Mouse (Mus musculus) spleen, adult 12 weeks (tissue): ENCODE measurements around the gene T.
A peak's percentile ranks its signal among the peaks of the same experiment; 100 is the strongest.

Experiments used
- DNase-seq: peaks from one replicate; pipeline ENCODE4 v3.0.0; 2022; ENCODE audit warnings: low spot score

Gene T

DNA sequence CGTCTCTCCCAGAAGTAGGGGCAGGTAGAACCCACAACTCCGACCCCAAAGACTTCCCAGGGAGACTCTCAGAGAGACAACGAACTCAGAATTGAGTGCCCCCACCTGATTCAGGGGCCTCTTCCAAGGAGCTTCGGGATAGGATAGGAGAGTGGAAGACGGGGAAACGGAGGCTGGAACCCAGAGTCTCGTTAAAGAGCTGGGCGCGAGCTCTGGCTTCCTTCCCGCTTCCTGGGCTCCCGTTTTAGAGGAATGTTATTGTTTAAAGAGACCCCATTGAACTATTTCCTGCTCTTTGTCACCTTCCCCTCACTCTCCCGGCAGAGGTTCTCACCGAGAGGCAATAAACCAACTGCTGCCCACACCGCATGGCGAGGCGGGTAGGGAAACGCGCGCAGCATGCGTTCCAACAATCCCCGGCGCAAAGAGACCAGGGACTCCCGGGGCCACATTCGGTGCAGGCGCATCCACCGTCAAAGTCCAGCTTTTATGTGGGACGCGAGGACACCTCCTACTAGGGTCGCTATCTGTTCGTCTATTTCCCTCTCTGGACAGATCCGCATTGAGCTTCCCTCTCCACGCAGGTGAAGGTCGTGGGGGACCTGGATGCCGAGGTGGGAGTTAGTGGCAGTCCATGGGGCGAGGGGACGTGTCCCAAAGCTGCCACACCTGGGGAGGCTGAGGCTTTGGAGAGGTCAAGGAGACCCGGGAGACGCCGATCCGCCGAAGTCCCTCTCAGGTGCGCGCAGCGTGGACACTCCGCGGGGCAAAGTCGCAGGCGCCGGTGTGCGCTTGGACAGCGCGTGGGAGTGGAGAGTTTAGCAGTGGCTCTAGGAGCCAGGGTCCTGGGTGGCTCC lies 874 bp upstream of the T start:
- DNase-seq: no peak

DNA sequence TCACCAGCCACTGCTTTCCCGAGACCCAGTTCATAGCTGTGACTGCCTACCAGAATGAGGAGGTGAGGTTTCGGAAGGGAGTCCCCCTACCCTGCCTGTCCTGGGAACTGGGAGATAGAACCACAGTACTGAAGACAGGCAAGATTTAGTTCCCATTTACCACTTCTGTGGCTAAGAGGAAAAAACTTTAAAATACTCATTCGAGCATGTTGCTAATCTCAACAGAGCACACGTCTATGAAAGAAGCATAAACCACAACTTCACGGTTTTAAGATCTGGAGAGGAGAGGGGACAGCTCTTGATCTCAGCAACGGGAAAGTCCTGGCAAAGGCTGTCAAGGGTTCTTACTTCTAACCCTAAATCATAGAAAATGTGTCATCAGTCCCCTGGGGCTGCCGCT lies 2.0 kb downstream of the T start:
- DNase-seq: no peak

DNA sequence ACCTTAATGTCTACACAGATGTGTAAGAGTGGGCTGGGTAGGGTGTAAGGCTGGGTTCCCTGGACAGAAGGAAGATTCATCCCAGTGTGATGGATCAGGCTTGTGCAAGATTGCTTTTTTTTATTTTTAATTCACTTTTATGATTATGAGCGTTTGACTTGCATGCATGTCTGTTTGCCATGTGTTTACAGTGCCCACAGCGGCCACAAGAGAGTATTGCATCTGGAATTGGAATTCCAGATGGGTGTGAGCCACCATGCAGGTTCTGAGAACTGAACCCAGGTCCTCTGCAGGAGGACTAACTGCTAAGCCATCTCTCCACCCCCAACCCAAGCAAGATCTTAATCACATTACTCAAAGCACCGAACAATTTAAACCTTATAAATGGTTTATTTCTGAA lies 9.8 kb downstream of the T start:
- DNase-seq: no peak

DNA sequence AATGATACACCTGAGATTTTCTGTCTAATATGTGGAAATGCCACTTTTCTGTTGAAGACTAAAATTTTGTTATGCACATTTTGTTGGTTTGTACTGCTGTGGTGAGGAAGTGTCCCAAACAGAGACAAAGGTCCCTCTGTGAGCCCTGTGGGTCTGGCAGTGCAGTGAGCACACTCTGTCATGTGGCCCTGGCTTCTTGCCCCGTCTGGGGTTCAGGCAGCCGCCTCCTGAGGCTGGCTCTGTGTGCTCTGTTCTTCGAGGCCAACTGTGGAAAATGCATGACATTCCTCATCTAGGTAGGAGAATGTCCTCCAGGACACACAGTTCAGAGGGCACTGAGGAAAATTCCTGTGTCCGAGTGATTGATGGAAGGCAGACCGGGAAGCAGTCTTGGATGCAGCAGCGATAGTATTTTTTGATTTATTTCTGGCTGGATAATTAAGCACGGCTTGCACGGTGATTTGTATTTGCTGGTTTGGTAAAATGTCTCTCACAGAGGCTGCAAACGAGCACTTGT lies 13.5 kb downstream of the T start:
- no peak for DNase-seq

DNA sequence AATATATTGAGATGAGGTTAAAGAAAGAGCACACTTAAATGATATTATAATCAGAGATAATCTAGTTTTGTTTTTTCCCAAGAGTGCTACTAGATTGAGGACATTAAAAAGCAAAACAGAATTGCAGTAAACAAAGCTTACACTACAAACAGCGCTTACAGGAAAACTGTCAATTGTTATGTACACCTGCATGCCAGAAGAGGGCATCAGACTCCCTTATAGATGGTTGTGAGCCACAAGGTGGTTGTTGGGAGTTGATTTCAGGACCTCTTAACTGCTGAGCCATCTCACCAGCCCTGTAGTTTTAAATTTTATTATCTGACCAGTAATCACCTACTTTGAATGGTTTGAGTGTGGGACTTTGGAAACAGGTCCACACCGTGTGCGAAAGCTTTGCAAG lies 14.1 kb downstream of the T start:
- no peak for DNase-seq

DNA sequence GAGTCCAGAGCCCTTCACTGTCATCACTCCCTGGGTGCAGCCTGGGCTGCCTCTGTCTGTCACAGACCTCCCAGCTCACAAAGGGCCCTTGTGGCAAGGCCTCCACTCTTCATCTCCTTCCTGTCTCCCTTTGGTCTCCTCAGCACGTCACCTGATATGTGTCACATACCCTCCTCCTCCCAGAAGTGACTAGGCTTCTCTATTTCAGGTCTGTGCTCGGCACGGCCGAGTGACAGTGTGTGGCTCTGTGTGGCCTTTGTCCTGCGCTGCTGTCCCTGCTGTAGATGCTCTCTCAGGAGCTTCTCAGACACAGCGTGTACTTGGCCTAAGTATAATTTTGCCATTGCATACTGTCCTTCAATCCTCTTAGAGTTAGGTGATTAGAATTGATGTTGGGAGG lies 21.0 kb downstream of the T start:
- DNase-seq: no peak

DNA sequence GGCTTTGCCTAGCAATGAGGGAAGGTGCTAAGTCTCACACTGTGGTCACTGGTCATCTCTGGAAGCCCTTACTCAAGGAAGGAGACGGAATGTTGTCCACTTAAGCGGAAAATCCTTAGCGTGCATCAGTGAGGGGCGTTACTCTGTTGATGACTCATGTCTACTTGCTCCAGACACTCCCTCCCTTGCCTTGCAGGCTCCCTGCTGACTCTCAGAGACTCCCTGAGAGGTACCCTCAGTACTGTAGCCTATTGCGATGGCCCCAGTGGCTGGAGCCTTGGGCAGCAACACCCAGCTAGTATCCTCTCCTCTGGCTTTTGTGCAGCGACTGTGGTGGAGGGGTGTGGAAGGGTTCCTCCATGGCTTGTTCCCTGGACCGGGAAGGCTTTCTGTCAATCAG lies 21.4 kb downstream of the T start:
- no peak for DNase-seq

DNA sequence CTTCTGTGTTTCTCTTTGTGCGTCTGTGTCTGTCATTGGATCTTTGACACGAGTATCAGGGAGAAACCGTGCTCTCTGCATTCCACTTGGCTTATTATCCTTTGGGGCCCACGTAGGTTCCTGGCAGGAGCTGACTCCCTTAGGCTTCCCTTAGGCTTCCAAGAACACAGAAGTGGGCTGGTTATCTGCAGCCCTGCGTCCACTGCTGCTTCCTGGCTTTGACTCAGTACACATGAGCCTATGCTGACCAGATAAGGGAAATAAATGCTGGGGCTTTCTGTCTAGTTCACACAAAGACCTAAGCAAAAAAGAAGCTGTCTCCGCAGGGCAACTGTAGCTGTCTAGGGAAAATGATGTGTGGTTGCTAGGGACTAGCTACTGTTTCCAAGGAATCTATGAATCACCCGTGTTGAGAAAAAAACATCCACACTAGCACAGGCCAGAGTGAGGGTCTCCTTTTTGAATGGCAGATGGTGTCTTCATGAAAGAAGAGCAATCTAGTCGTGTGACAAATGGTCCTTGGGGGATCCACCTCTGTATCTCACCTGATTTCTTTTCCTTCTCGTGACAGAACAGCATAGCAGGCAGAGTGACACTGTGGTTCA lies 22.7 kb downstream of the T start:
- no peak for DNase-seq

DNA sequence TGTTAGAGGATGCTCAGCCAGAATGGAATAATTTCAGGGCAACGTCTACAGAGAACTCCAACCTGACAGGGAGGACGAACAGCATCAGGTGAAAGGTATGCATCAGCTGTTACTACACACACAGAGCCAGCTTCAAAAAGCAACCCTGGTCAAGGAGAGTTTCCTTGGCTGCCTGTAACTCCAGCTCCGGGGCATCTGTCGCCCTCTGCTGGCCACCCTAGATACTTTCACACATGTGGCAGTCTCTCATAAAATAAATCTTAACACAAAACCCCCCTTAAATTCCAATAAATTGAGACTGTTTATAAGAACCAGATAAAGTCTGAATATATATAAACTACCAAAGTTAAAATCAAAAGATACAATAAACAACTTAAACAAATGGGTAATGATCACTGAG lies 27.3 kb downstream of the T start:
- no peak for DNase-seq

DNA sequence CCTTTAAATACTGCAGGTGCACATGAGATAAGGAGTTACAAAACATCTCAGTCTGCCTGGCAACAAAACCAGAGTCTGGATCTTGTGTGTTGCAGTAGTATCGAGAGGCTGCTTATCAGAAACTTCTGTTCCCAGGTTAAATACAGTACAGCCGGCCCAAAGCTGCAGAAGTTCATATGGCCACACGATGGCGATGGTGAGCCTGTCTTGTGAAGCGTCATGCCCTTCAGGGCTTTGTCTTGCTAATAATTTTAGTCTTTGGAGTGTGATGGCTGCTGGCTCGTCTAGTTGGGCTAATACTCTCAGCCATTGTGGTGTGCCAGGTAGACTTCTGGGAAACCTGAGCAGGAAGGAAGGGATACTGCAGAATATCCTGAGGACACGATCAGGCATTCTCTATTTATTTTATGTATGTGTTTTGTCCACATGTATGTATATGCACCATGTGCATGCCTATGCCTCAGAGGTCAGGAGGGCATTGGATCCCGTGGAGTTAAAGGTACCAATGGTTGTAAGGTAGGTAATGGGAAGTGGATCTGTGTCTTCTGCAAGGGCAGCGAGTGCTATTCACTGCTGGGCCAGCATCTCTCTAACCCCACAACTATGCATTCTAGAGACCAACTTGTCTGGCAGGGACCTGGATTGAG lies 29.4 kb downstream of the T start:
- DNase-seq: no peak

DNA sequence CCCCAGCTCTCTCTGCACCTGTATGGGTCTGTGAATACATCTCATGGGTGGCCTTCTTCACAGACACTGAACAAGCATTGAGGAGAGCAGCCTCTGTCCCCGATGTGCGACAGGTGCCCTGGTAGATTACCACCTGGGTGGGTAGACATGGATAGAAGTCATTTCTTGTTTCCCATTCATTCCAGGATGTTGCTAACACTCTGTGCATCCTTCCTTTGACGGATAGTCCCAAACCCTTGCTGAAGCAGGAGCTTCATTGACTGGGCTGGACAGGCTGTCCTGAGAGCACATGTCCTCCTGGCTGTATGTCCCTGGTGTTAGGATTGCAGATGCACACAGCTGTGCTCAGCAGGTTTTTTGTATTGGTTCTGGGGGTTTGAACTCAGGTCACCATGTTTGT lies 33.5 kb downstream of the T start:
- DNase-seq: no peak

DNA sequence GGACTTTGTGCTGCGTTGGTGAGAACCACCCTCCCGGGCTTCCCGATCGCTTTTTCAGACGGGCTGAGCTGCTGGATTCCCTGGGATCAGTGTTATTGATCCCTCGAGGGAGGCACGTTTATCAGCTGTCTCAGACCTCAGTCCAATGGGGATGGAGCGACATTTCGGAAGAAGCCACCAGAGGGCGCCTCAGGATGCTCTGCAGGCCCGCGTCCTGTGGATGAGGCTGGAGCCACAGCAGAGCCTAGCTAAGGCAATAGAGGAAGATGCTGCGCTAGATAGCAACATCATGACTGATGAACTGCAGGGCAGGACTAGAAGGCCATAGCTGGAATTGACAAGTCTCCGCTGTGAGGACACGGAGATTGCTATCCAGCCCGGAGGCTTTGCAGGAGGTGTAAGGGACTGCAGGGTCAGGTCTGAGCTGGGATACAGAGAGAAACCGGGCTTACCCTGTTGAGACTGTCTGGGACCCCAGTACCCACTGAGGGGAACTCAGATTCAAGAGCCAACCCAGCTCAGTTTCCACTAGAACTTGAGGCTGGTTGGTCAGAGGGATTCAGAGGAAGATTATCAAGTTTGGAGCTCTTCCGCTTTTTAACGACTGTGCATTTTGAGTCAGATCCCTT lies 34.6 kb downstream of the T start:
- peak; percentile 21 for DNase-seq

DNA sequence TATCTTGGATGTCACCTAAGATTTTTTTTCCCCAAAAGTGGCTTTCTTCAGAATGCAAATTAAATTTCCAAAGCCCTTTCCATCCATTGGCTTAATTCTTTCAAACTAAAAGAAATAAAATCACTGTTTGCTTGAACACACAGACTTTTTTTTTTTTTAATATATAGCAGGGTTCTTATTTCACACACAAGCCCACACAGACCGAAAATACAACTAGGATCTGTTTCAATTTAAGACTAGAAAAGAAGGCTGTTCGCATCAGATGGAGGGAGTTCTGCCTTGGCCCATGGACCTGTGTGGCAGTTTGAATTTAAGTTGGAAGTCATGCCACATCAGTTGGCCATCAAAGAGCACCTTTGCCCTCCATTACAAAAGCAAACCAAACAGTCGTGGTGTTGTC lies 44.3 kb downstream of the T start:
- no peak for DNase-seq

DNA sequence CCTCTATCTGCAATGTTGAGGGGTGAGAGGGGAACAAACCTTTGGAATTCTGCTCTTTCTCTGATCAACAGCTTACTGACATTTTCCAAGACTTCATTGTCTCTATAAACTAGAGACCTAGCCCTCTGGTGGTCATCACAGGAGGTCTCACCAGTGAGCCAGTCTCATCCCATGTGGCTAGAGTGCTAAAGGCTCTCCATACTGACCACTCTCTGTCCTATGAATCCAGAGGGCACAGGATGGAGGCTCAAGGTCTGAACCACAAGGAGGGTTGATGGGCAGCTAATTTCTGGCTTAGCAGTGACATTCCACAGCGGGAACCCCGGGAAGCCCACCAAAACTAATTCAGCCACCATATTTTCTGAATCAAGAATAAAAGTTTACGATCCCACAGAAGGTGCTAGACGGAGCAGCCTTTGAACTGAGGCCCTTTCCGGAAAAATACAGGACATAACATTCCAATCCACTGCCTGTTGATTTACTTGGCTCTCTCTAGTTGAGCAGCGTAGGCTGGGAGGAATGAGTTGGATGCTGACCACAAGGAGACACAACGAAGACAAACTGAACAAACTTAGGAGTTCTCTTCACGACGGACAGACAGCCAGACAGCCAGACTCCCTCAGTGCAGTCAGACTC lies 45.4 kb downstream of the T start:
- DNase-seq: no peak

DNA sequence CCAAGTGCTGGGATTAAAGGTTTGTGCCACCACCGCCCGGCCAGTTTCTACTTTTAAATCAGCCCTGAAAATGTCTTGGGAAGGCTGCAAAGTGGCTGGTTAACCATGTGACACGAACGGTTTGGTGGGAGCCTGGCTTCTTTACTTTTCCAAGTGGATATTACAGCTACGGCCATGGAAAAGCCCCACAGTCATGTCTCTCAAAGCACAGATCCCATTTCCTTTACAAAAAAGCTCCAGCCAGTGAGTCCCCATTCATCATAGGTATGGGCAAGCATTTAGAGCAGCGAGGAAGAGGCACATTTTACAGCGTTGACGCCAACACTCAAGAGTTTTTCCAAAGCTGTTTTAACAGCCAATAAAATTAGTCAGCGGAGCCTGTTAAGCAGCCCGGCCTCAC lies 47.6 kb downstream of the T start:
- DNase-seq: no peak

DNA sequence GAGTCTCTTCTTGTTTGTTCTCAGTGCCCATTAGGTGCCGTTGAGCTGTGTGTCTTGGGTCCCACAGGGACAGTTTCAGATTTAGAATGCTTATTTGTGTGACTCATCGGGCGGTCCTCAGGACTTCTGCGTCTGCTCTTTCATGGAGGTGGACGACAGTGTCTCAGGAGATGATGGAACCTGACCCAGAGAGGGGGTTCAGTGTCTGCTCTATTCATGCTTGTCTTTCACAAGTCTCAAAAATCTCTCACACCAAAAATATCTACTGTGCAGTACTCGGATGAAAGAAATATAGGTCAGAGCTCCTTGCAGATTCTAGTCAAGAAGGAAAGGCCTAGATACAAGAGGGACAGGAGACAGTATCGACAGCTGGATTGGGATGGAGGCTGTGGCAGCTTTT lies 48.7 kb downstream of the T start:
- no peak for DNase-seq

DNA sequence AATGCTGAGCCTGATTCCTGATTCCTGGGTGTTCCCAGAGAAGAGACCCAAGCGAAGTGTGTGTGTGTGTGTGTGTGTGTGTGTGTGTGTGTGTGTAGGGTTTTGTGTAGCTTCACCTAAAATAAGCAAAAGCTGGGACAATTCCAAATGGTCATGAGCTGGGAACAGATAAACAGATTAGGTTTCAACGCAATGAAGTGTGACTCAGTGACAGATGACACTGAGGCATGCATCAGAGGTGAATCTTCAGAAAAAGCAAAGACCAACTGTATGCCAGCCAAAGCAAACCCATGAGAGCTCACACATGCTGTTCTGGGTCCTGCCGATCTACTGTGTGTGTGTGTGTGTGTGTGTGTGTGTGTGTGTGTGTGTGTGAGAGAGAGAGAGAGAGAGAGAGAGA lies 50.0 kb downstream of the T start:
- DNase-seq: no peak

DNA sequence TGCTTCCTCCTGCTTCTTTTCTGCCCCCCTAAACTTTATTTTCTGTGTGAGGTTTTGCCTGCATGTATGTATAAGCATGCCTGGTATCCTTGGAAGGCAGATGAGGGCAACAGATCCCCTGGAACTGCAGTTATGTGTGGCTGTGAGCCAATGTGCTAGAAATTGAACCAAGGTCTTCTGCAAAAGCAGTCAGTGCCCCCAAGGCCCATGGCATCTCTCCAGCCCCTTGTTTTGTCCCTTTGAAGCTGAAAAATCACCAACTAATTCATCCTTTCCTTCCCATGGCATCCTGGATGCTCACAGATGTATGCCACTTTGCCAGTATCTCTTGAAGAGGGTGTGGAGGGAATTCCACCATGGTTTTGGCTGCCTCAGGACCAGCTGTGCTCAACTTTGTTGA lies 50.9 kb downstream of the T start:
- no peak for DNase-seq

DNA sequence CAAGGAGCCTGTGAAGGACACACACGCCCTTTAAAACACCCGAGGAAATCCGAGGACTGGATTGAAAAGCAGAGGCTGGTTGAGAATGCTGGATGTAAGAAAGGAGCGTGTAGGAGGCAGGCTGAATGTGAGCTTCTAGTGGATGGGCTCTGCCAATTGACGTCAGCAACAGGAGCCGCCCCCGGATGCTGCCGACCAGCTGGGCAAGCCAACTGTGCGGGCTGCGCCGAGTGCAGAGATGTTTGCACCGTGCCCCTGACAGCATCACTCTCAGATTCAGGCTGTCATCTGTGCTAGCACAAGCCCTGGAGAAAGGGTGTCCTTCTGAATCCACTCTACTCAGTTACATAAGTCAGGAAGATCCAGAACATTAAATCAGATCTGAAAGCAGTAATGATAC lies 53.6 kb downstream of the T start:
- no peak for DNase-seq

DNA sequence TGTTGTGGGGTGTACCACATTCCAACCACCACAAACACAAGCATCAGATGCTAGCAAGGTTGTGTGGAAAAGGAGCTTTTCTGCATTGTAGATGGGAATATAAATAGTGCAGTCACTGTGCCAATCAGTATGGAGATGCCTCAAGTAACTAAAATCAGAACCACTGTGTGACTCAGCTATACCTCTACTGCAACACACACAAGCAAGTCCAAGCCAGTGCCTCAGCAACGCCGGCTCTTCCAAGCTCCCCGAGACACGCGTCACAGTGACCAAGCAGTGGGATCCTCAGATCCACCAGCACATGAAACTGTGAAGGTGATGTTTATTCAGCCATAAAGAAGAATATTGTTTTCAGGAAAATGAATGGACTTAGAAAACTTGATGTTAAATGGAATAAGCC lies 56.7 kb downstream of the T start:
- DNase-seq: no peak
